Comparison of ENCODE assay signal across 8 mouse cellular contexts in the genomic region with DNA sequence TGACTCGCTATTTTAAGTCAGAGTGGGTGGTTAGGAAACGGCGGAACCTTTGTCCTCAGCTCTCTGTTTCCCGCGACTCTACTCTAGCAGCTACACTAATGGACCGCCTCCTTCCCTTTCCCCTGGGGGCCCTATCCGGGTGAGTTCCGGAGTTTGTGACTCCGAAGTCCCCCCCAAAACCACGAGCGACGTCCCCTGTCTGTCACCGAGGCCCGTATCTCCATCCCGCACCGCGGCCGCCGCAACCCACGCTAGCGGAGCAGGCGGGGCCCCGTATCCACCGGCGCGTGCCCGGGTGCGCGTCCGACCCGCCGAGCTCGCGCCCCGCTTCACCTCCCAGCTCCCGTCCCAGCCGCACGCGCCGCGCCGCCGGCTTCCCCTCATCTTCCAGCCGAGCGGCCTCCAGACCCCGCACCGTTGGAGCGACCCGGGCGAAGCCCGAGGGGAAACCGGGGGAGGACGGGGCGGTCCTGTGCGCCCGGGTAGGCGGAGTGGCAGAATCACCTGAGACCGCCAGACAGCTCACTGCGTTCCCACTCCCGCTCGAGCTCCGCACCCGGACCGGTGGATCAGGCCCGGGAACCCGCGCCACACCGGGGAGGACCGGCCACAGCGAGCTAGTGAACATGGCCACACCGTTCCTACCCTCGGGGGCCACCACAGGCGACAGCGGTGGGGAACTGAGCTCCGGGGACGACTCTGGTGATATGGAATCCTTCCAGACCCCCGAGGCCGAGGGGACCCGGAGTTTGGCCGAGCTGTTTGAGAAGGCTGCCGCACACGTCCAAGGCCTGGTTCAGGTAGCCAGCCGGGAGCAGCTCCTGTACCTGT. TPM values are rescaled to one million over a fixed set of nuclear protein-coding genes. Genes with fewer than 3 reads are reported as not detected.
DNase-seq lines count a peak whose midpoint lies in the region; ATAC-seq lines count a peak whose summit lies in the region.

TSS of gene Acbd6 (plus strand) at position 109 of the 831 bp plus-strand sequence.

- H3K79me2 ChIP-seq in macrophage (ENCODE audit: inconsistent target) = peaks cover 33% of the 10 kb centered on the region

- DNase-seq in R1 (ENCODE audit: low read depth, low spot score) = peak; percentile 93
- DNase-seq in cerebellum, postnatal 25 days = peak; percentile 88
- peak; percentile 74 for DNase-seq in gastrocnemius, adult 18-20 months (ENCODE audit: low spot score)
- peak; percentile 78 to 79 for DNase-seq in left cerebral cortex, adult 18-20 months (ENCODE audit: low spot score in 2 of 2)
- DNase-seq in right cerebral cortex, adult 18-20 months = peak; percentile 86
- peak; percentile 25 for DNase-seq in urinary bladder, postnatal 10 days (ENCODE audit: low spot score)

- WGBS in hindbrain, embryonic 16.5 days = under 1% methylated on average over 80 of the region's 83 CpGs
- under 1% methylated on average over 83 of the region's 83 CpGs for WGBS in macrophage (ENCODE audit: missing documents)

- peaks cover 16% of the 10 kb centered on the region for H3K4me1 ChIP-seq in hindbrain, embryonic 16.5 days (ENCODE audit: control insufficient read depth, insufficient read depth, low read depth, low read length)

- H3K9ac ChIP-seq in hindbrain, embryonic 16.5 days (ENCODE audit: low read depth, low read length) = peak within 1 kb of the TSS; percentile 82

- H3K36me3 ChIP-seq in hindbrain, embryonic 16.5 days (ENCODE audit: control insufficient read depth, insufficient read depth, low read length) = no peaks in the 10 kb centered on the region
- no peaks in the 10 kb centered on the region for H3K36me3 ChIP-seq in macrophage (ENCODE audit: inconsistent target)

- ATAC-seq in hindbrain, embryonic 16.5 days = peak; percentile 92

- H3K4me2 ChIP-seq in hindbrain, embryonic 16.5 days (ENCODE audit: low read length) = peak within 1 kb of the TSS; percentile 90

- H3K27ac ChIP-seq in hindbrain, embryonic 16.5 days (ENCODE audit: low read depth, low read length) = peak within 1 kb of the TSS; percentile 88
- no peak within 1 kb of the TSS for H3K27ac ChIP-seq in macrophage

- no peaks in the 10 kb centered on the region for H3K27me3 ChIP-seq in hindbrain, embryonic 16.5 days (replicated peaks; ENCODE audit: control insufficient read depth, insufficient read depth, low read length)

- no peaks in the 10 kb centered on the region for H3K9me3 ChIP-seq in hindbrain, embryonic 16.5 days (ENCODE audit: control insufficient read depth, low read length)

- peak within 1 kb of the TSS; percentile 70 for H3K4me3 ChIP-seq in hindbrain, embryonic 16.5 days (ENCODE audit: low read length)
- H3K4me3 ChIP-seq in macrophage (ENCODE audit: inconsistent target) = peak within 1 kb of the TSS; percentile 62

RNA-seq across cellular contexts. Expression of gene Acbd6, which starts in this region (rescaled TPM):
- total RNA-seq in gastrocnemius, adult 18-20 months (2021) = 10 to 100 TPM; 65.9 to 66.8 TPM
- polyA plus RNA-seq in hindbrain, embryonic 16.5 days (2015; fragmentation: Nextera tagmentation; extraction: Ambion mirVana) = 85.7 and 101 TPM in 2 replicates
- 100 to 1,000 TPM; 106 to 108 TPM for total RNA-seq in left cerebral cortex, adult 18-20 months (2021)
- 10 to 100 TPM in 24 of 26 experiments, 1 to 10 TPM in 2; 7.6 to 53.8 (median 29.0) TPM for total RNA-seq in macrophage (2018; cell fraction: chromatin; rRNA removed)
- total RNA-seq in macrophage (2018; cell fraction: cytosol; rRNA removed) = 10 to 100 TPM; 31.7 to 59.9 (median 47.0) TPM
- total RNA-seq in macrophage (2018; cell fraction: nucleus; rRNA removed) = 10 to 100 TPM; 13.8 to 52.3 (median 21.4) TPM
- polyA plus RNA-seq in macrophage (2018) = 41.8 to 46.5 TPM (median 44.6 TPM) in 3 replicates

Comparison
In these comparisons a context has a peak if more than half of its experiments do, and no peak if none do; other contexts are left out.
1. DNase-seq: peak in every context shown above with its lines; median percentile 93 in R1; 88 in cerebellum, postnatal 25 days; 86 in right cerebral cortex, adult 18-20 months; 78 in left cerebral cortex, adult 18-20 months; 74 in gastrocnemius, adult 18-20 months; 25 in urinary bladder, postnatal 10 days.